Mouse (Mus musculus) layer of hippocampus, postnatal 14 days (tissue): ENCODE measurements at regions not wholly inside any gene's neighbourhood (a gene's known extent, or its start where the extent isn't known, plus 50 kb on each side); places are given as distances from the start of the nearest gene placed in this dataset.

Experiments used
- DNase-seq, 2 experiments: peaks; one replicate each; pipeline ENCODE4 v3.0.0; 2021 to 2022; ENCODE audit warnings: low spot score in 2 of 2, mixed read lengths in 1 of 2

DNA sequence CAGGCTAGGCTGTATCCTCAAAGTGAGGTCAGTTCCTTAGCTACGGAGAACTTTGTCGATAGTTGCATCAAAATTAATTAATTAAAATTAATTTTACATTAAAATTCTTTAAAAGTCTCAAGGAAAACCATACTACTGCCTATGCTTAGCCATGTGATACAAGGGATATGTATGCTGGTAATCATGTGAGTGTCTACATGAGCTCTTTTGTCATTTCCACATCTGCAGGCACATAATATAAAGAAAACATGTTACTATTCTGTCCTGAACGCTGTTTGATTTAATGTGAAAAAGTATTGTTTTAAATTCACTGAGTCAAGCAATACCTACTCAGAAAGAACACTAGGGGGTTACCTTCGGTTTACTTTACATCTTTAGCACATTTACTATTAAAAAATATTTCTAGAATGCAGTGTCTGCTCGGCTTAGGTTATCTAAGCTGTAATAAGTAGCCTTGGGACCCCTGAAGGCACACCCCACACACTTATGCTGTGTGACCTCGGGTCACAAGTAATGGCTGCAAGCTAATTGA is 273.2 kb downstream of the Gm11146 start:
- DNase-seq = no peak

DNA sequence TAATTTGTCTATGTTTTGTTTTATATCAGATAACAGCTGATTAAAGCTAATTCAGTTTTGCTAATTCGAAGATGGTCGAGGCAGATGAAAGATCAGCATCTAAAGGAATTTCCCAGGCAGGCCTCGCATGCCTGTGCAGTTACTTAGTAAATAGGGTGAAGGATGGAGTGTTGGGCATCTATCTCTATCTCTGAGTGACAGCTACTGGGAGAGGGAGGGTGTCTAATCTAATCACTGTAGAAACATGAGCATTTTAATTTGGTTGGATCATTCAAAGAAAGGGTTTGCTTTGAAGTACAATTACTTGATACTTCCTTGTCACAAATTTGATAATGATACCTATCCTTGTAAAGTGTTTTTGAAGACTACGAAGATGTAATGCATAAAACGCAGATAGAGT is 273.8 kb downstream of the Gm11146 start:
- DNase-seq = no peak

DNA sequence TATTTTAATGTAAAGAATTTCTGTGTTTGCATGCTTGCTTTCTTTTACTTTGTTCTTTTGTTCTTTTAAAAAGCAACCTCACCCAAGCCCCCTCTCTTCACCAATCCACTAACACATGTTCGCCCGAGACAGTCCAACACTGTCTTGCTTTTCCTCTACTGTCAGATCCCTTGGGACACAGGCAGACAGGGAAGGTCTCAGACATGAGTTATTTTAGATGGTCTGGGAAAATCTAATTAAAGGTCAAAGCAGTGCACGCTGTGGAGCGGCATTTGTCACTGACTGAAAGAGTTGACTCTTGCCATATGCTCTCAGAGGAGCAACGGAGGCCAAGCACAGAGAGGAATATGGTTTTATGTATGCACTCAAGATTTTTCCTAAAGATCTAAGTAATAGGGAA is 279.6 kb downstream of the Gm11146 start:
- DNase-seq = no peak

DNA sequence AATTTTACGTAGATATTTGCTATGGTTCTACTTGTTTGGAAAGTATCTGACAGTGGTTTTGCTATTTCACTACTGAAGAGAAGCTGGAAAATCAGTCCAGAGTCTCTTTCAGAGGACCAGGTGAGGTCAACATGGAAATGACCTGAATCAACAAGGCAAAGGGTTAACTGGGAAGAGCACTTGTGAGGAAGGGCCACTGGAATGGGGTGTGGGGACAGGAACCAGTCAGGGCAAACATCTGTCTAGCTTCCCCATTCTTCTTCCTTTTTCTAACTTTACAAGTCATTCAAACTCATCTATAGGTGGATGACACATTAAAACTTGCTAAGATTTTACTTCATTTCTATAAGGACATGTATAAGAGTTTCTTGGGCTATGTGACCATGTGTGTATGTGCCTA is 283.7 kb downstream of the Gm11146 start:
- no peak for DNase-seq

- DNase-seq = peak in 1 of 2 experiments; percentile 74
Measured at GRCm38 (mm10) chr16:77315354-77315753, 286.5 kb downstream of the Gm11146 start.

DNA sequence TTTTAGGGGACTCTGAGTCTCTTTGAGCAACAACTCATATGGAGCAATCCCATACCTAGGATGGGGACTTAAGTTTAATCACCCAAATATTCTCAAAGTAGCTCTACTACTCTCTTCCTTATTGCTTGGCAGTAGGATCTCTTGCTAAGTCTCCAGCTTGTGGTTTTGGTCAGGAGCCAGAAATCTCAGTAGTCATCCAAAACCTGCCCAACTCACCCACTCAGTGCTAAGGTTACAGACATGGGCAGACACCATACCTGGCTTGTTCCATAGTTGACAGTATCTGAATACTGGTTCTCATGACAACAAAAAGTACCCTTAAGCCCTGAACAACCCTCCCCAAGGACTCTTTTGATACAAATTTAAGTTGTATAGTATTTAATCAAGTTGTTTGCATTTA is 288.7 kb downstream of the Gm11146 start:
- no peak for DNase-seq

DNA sequence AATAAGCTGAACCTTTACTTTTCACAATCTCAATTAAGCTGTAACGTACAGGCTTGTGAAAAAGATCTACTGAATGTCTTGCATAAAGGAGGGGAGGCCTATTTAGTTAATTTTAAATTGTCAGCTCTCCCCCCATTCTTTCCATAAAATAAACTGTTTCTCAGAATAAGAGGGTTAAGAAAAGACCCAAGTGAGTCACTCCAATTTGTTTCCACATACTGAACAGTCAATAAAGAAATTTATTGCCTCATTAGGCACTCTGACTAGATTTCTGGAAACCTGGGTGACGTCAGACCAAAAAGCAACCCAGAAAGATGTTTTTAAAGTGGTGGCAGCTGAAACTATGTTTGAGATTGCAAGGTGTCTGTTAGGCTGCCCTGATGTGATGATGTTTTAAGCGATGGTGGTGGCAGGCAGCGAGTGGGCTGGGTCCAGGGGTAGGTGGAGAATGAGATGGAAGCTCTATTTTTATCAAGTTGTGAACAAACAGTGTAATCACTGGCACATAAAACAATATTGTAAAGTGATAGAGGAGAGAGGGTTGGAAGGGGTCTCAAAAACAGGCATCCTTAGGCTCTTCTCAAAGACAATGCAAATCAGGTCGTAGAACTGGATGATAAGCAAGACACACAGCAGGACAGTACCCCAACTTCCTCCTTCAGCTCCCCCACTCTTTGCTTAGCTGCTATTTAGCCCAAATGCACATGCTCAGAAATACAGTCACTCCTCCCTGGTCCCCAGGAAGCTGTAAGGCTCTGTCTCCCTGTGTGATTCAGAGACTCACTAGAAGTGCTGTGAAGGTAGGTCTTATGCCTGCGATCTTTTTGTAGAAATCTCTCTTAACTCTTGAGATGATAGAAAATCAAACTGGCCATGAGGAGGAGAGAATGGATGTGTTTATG is 288.0 kb downstream of the Usp25 start:
- DNase-seq = no peak

DNA sequence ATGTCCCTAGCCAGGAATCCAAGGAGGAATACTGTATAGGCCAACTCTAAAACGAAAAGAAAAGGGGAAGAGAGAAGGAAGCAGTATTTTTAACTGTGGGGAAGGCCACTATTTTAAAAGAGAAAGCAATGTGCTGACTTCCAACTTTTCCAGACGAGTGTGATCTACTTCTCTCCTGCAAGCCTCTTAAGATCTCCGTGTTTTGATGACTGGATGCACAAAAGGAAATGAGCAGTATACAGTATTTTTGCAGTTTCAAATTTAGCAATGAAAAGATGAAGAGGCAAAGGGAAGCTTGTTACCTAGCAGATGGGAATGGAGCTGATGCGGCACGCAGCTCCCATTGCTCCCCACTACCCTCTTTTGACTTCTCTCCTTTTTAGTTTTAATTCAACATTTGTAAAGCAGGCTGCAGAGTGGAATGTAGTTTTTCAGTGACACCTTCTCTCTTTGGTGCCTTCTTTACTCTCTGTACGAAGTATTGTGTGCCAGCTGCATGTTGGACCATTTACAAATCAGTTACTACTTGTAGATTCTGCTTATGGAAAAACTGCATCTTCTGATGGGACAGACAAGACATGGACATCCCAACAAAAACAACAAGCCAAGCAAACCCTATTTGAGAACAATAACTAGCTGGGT is 287.2 kb downstream of the Usp25 start:
- DNase-seq = no peak

GRCm38 (mm10) chr16:77295574-77296355 is 282.3 kb downstream of the Usp25 start:
- DNase-seq = no peak

DNA sequence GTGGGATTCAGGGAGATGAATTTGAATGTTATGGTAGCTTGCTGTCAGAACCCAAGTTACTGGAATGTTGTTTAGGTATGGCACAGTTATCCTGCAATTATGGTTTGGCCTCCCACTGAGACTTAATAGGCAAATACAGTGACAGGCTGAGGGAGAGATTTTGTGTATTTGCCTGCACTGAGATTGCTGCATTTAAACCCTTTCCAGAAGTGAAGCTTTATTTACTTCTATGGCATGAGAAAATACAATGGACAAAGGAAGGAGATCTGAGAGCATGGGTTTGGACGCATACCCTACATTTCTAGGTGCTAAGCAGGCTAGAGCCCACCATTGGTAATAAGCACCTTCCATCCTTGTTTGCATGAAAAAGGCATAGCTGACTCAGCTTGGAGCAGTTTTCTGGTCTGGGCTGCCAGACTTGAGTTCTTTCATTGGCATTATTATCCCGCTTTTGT is 278.8 kb downstream of the Usp25 start:
- peak in 1 of 2 experiments; percentile 56 for DNase-seq

DNA sequence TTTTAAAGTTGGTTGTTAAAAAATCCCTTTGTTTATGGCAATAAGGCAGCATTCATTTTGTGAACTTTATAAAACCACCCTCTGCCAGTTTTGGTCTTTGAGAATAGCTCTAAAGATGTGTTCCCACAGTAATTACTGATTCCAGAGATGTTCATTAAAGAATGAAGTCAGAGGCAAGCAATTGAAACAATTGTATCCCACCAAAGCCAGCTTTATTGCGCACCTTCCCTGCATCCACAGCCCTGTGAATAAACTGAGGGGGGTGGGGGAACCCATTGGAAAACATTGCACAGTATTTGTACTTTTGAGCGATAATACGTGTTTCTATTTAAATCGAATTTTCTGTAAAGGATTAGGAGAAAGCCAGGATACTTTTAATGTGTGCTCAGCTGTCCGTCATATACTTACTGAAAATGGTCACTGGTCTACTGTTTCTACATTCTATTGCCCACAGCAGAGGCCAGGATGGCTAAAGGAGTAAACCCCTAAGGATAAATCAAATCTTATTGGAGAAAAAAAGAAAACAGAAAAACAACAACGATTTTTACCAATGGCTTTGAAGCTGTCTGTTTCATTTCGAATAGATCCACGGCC is 278.3 kb downstream of the Usp25 start:
- DNase-seq = no peak

- DNase-seq = no peak
Measured at GRCm38 (mm10) chr16:77284205-77284604, 270.7 kb downstream of the Usp25 start.

DNA sequence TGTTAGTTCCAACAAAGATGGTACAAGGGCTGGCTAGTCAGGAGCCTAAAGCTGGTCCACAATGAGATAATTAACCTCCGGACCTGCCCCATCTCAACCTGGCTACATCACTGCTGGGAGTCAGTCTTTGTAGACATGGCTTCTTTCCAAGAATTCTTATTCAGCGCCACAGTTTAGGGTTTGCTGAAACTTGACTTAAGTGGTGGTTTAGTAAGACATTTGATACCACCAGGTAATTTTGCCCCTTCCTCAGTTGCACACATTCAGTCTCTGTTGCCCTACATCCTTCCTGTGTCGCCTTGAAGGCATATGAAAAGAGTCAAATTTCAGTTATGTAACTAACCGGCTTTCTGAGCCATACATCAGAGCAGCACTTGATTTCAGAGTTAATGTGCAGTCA is 266.4 kb downstream of the Usp25 start:
- no peak for DNase-seq

- no peak for DNase-seq
Measured at GRCm38 (mm10) chr16:77279495-77279894, 266.0 kb downstream of the Usp25 start.

DNA sequence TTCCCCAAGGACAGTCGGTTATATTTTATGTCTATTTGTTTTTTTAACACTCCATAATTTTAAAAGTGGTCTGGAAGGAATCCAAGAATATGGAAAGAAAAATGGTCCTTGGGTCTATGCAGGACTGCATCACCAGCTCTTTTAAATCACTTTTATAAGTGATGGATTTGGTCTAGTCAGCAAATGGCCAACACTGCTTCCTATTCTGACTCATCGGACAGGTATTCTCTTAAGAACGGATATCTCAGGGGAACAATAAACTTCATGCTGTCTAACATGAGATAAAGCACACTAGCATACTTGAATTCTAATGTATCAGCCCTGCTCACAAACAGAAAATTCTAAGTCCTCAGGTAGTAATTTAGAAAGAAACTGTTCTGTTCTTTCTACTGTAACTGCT is 259.8 kb downstream of the Usp25 start:
- no peak for DNase-seq

GRCm38 (mm10) chr16:77268926-77269325 is 255.4 kb downstream of the Usp25 start:
- no peak for DNase-seq

- DNase-seq = no peak
Measured at GRCm38 (mm10) chr16:77267679-77268078, 254.2 kb downstream of the Usp25 start.

GRCm38 (mm10) chr16:77252349-77252748 is 238.8 kb downstream of the Usp25 start:
- peak in 1 of 2 experiments; percentile 49 for DNase-seq

GRCm38 (mm10) chr16:77251422-77251821 is 237.9 kb downstream of the Usp25 start:
- no peak for DNase-seq

- DNase-seq = no peak
Measured at GRCm38 (mm10) chr16:77240876-77241275, 227.4 kb downstream of the Usp25 start.

- DNase-seq = peak; percentile 37 to 43
Measured at GRCm38 (mm10) chr16:77239176-77239790, 225.8 kb downstream of the Usp25 start.
